Mouse (Mus musculus): Measurements from ENCODE around the gene Opcml.

GRCm38 (mm10) chr9:28870478-28870877, 1079.9 kb downstream of the Opcml start:
- TF ChIP-seq CTCF (IDR thresholded peaks at IDR 0.05; ENCODE audit: extremely low read depth, insufficient read length, insufficient replicate concordance, low read depth, low read length) (no peak), POLR2A (IDR thresholded peaks at IDR 0.05; ENCODE audit: low read depth, low read length) (no peak)

Data from small intestine, adult 2 months (tissue).